Mouse (Mus musculus) liver, postnatal 0 days (tissue): ENCODE measurements around the gene Fermt2. TPM values are rescaled to one million over a fixed set of nuclear protein-coding genes. Genes with fewer than 3 reads are reported as not detected.
"Not testable (repeated sequence)": the region's sequence is repeated elsewhere in the genome, so short reads cannot be mapped to it uniquely, and the experiment has no call there.

Source experiments
- ATAC-seq: fragments of 200-750 bp; cut with Nextera tagmentation; 2 replicates; pipeline ENCODE4 v1.8.0; 2017; ENCODE audit warnings: mild to moderate bottlenecking, moderate library complexity
- DNase-seq: peaks from one replicate; pipeline ENCODE4 v3.0.0-alpha.2; 2016
- H3K27ac ChIP-seq: fragments of 300-500 bp; sonication (generic); 2 replicates; pipeline ENCODE4 v1.5.1; 2014; ENCODE audit warnings: antibody characterized with exemption, moderate library complexity, mild to moderate bottlenecking, low read depth
- H3K27me3 ChIP-seq: fragments of 300-500 bp; sonication (generic); 2 replicates; pipeline ENCODE4 v1.6.1; 2014; ENCODE audit warnings: low read length, control low read depth, mixed read lengths; ENCODE audit not compliant: insufficient read depth
- H3K36me3 ChIP-seq: fragments of 300-500 bp; sonication (generic); replicated peaks from 2 replicates; pipeline ENCODE4 v1.6.1; 2014; ENCODE audit warnings: mild to moderate bottlenecking, control low read depth, low read length, moderate library complexity, mixed read lengths; ENCODE audit not compliant: insufficient read depth
- H3K4me1 ChIP-seq: fragments of 300-500 bp; sonication (generic); 2 replicates; pipeline ENCODE4 v1.6.1; 2014; ENCODE audit warnings: antibody characterized with exemption, mild to moderate bottlenecking, control low read depth; ENCODE audit not compliant: insufficient read depth
- H3K4me2 ChIP-seq: fragments of 300-500 bp; sonication (generic); 2 replicates; pipeline ENCODE4 v1.6.1; 2014; ENCODE audit warnings: low read depth, mild to moderate bottlenecking, low read length, moderate library complexity, mixed read lengths
- H3K4me3 ChIP-seq: fragments of 300-500 bp; sonication (generic); 2 replicates; pipeline ENCODE4 v1.5.1; 2014; ENCODE audit warnings: low read depth, low read length
- H3K9ac ChIP-seq: fragments of 300-500 bp; sonication (generic); replicated peaks from 2 replicates; pipeline ENCODE4 v1.6.1; 2014; ENCODE audit warnings: mild to moderate bottlenecking, moderate library complexity
- H3K9me3 ChIP-seq: fragments of 300-500 bp; sonication (generic); 2 replicates; pipeline ENCODE4 v1.6.1; 2016; ENCODE audit warnings: mild to moderate bottlenecking, control low read depth, low read length, mixed read lengths
- CTCF ChIP-seq: sonication (generic); IDR thresholded peaks from 2 replicates; pipeline ENCODE4 v1.5.1; 2016; ENCODE audit warnings: antibody characterized with exemption, low read depth
- EP300 ChIP-seq: IDR thresholded peaks from 2 replicates; pipeline ENCODE4 v1.6.1; 2016; ENCODE audit warnings: antibody characterized with exemption, low read depth, mild to moderate bottlenecking
- WGBS: fragments of 180-500 bp; shearing (Covaris S2); extraction: QIAGEN DNeasy Blood & Tissue Kit; methylation state at CpG from one replicate; pipeline ENCODE4 v1.1.7; 2014; ENCODE audit not compliant: insufficient replicate concordance; 5-methylcytosine and 5-hydroxymethylcytosine counted together
- polyA plus RNA-seq: library from polyadenylated mRNA; unstranded; fragments of >200 nt; fragmentation: Nextera tagmentation; extraction: Ambion mirVana; gene quantifications from 2 replicates; pipeline ENCODE4 v1.2.1, GENCODE M21; 2015

Gene Fermt2
- polyA plus RNA-seq, 1 experiment from 2014 or later: 76.8 TPM

- DNase-seq (no peak), ATAC-seq (no peak)
- H3K9me3 ChIP-seq: no peaks in the 10 kb centered on the region
- no peak overlapping the region for H3K9ac ChIP-seq
- TF ChIP-seq CTCF (no peak; the same call in 1 of the 2 replicates), EP300 (no peak)
- no peaks in the 10 kb centered on the region for H3K27me3 ChIP-seq
- H3K4me3 ChIP-seq: no peak overlapping the region
- 0 out of 2 replicates have a peak, but pooled peaks cover 3% of the 10 kb centered on the region for H3K36me3 ChIP-seq
- 80% methylated on average over 4 of the region's 4 CpGs for WGBS
- H3K27ac ChIP-seq: peak overlapping the region; percentile 48; the same call in 1 of the 2 replicates
- no peak overlapping the region for H3K4me2 ChIP-seq
- H3K4me1 ChIP-seq: peaks cover 3% of the 10 kb centered on the region; the same call in 1 of the 2 replicates
Measured at GRCm38 (mm10) chr14:45492668-45493067, 37.2 kb downstream of the Fermt2 start.

GRCm38 (mm10) chr14:45492038-45492437, 37.9 kb downstream of the Fermt2 start:
- Histone ChIP-seq H3K9me3 (no peaks in the 10 kb centered on the region), H3K9ac (no peak overlapping the region), H3K4me1 (peaks cover 3% of the 10 kb centered on the region; the same call in 1 of the 2 replicates), H3K4me3 (no peak overlapping the region), H3K27ac (0 out of 2 replicates have a peak overlapping the region, but pooled peaks have one; percentile 48), H3K36me3 (0 out of 2 replicates have a peak, but pooled peaks cover 3% of the 10 kb centered on the region), H3K27me3 (no peaks in the 10 kb centered on the region), H3K4me2 (no peak overlapping the region)
- no peak for ATAC-seq
- TF ChIP-seq EP300 (peak; percentile 33; the same call in 1 of the 2 replicates), CTCF (no peak)
- DNase-seq: no peak
- WGBS: 62% methylated on average over 4 of the region's 4 CpGs

- WGBS: 81% methylated on average over 2 of the region's 2 CpGs
- H3K27ac ChIP-seq: not testable (repeated sequence)
Measured at GRCm38 (mm10) chr14:45487201-45487600, 42.7 kb downstream of the Fermt2 start.

GRCm38 (mm10) chr14:45483361-45483760, 46.6 kb downstream of the Fermt2 start:
- not testable (repeated sequence) for DNase-seq, H3K27me3 ChIP-seq, H3K4me1 ChIP-seq, H3K9me3 ChIP-seq, H3K36me3 ChIP-seq, H3K9ac ChIP-seq, ATAC-seq, H3K27ac ChIP-seq, H3K4me3 ChIP-seq, H3K4me2 ChIP-seq
- 76% methylated on average over 11 of the region's 11 CpGs for WGBS

More at GRCm38 (mm10) chr14:45487201-45487600, 42.7 kb downstream of the Fermt2 start:
- not testable (repeated sequence) for H3K4me1 ChIP-seq, H3K9me3 ChIP-seq, H3K4me3 ChIP-seq, H3K9ac ChIP-seq, H3K27me3 ChIP-seq, DNase-seq, ATAC-seq, H3K4me2 ChIP-seq, H3K36me3 ChIP-seq

- peak overlapping the region; percentile 26; the same call in 1 of the 2 replicates for H3K27ac ChIP-seq
- DNase-seq (no peak), ATAC-seq (peak; percentile 27; the same call in 1 of the 2 replicates)
- no peak overlapping the region for H3K9ac ChIP-seq
- H3K4me3 ChIP-seq: no peak overlapping the region
- no peak overlapping the region for H3K4me2 ChIP-seq
- no peaks in the 10 kb centered on the region for H3K9me3 ChIP-seq
- H3K36me3 ChIP-seq: 0 out of 2 replicates have a peak, but pooled peaks cover 7% of the 10 kb centered on the region
- TF ChIP-seq EP300: no peak
- no peak for TF ChIP-seq CTCF
- H3K27me3 ChIP-seq: no peaks in the 10 kb centered on the region
- peaks cover 4% of the 10 kb centered on the region; the same call in 1 of the 2 replicates for H3K4me1 ChIP-seq
- 60% methylated on average over 9 of the region's 9 CpGs for WGBS
Measured at GRCm38 (mm10) chr14:45478977-45479806, 50.7 kb downstream of the Fermt2 start.

GRCm38 (mm10) chr14:45478515-45478914, 51.4 kb downstream of the Fermt2 start:
- ATAC-seq: no peak
- Histone ChIP-seq H3K27me3 (no peaks in the 10 kb centered on the region), H3K36me3 (0 out of 2 replicates have a peak, but pooled peaks cover 7% of the 10 kb centered on the region), H3K4me3 (no peak overlapping the region), H3K9ac (no peak overlapping the region), H3K9me3 (no peaks in the 10 kb centered on the region), H3K4me1 (peaks cover 4% of the 10 kb centered on the region; the same call in 1 of the 2 replicates), H3K27ac (no peak overlapping the region), H3K4me2 (no peak overlapping the region)
- DNase-seq: no peak
- TF ChIP-seq EP300 (no peak), CTCF (no peak)
- 60% methylated on average over 3 of the region's 3 CpGs for WGBS
